In the genomic region with DNA sequence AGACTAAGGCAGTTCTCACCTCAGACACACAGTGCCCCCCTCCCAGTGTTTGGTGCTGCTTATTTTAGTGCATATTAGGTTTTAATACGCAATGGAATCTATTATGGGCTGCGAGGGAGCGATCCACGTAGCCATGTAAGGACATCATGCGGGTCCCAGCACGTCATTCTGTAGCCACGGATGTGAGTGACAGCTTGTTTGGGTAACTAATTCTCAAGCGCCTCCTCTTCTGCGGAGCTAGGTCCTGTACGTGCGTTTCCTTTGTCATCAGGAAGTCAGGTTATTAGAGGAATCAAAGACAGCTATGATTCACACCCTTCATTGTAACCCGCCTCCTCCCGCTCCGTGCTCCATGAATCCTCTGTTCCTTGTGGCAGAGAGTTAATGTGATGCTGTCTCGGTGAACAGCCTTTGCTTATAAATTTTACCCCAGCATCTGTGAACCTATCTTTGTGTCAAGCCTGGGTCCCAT, we compare ENCODE assay signal across 13 mouse cellular contexts.
A peak's percentile ranks its signal among the peaks of the same experiment; 100 is the strongest.
DNase-seq lines count a peak whose midpoint lies in the region; ATAC-seq and TF ChIP-seq lines count a peak whose summit lies in the region.
"Had no signal": no experiment of that assay in that cellular context is flagged by ENCODE, and none has a peak within 500 bp of the region (broad histone marks: within the 10 kb centered on the region; RNA-seq: fewer than 3 reads in every experiment).

No protein-coding gene starts in this region.

- no peaks in the 10 kb centered on the region for H3K36me3 ChIP-seq in forebrain, postnatal 0 days (ENCODE audit: insufficient read depth)
- H3K36me3 ChIP-seq in neural tube, embryonic 14.5 days (ENCODE audit: control insufficient read depth, insufficient read depth, low read length) = no peaks in the 10 kb centered on the region
- H3K36me3 ChIP-seq: heart, embryonic 15.5 days had no signal

- intact Hi-C loops in left cerebral cortex, adult 2 months (cut with DNase I) = no loop called here
- intact Hi-C loops in gastrocnemius, postnatal 14 days (cut with DNase I; ENCODE audit: low total_unique reads) = no loop called here

- H3K4me3 ChIP-seq in forebrain, postnatal 0 days (ENCODE audit: low read depth, low read length) = no peak overlapping the region
- H3K4me3 ChIP-seq in left cerebral cortex, adult 2 months = no peak overlapping the region
- H3K4me3 ChIP-seq in neural tube, embryonic 14.5 days (ENCODE audit: low read depth, low read length) = no peak overlapping the region
- H3K4me3 ChIP-seq: heart, embryonic 15.5 days; myocyte had no signal

- no peak overlapping the region; the same call in 1 of the 2 replicates for H3K4me2 ChIP-seq in forebrain, postnatal 0 days (ENCODE audit: low read depth)
- H3K4me2 ChIP-seq in neural tube, embryonic 14.5 days (ENCODE audit: low read depth, low read length) = peak overlapping the region; percentile 34
- H3K4me2 ChIP-seq: heart, embryonic 15.5 days had no signal

- WGBS in forebrain, postnatal 0 days = 24% methylated on average over 15 of the region's 15 CpGs
- 19% methylated on average over 15 of the region's 15 CpGs for WGBS in neural tube, embryonic 14.5 days

- no peaks in the 10 kb centered on the region for H3K9me3 ChIP-seq in forebrain, postnatal 0 days (ENCODE audit: low read length)
- no peaks in the 10 kb centered on the region for H3K9me3 ChIP-seq in neural tube, embryonic 14.5 days (ENCODE audit: control insufficient read depth, low read length)
- H3K9me3 ChIP-seq: heart, embryonic 15.5 days had no signal

- TF ChIP-seq CTCF in forebrain, postnatal 0 days (IDR thresholded peaks at IDR 0.05; ENCODE audit: low read depth) = no peak
- no peak for TF ChIP-seq CTCF in left cerebral cortex, adult 2 months (IDR thresholded peaks at IDR 0.05)

- no peaks in the 10 kb centered on the region for H3K27me3 ChIP-seq in forebrain, postnatal 0 days (ENCODE audit: insufficient read depth, low read length)
- no peaks in the 10 kb centered on the region for H3K27me3 ChIP-seq in neural tube, embryonic 14.5 days (ENCODE audit: control insufficient read depth, insufficient read depth, low read length)
- H3K27me3 ChIP-seq: heart, embryonic 15.5 days had no signal

- DNase-seq in layer of hippocampus, adult 18-20 months (ENCODE audit: low spot score in 2 of 2) = peak; percentile 39 to 62
- no peak for DNase-seq in layer of hippocampus, adult 9-10 months (ENCODE audit: low spot score)
- DNase-seq in forebrain, postnatal 0 days = peak; percentile 70
- peak; percentile 35 to 52 for DNase-seq in left cerebral cortex, adult 2 months (ENCODE audit: extremely low spot score in 1 of 2, low spot score in 2 of 2)
- no peak for DNase-seq in gastrocnemius, postnatal 14 days
- DNase-seq in cerebellum, adult 11 months = no peak
- DNase-seq in thymus, postnatal 4 days = no peak
- DNase-seq: B cell, adult 2 months; cerebellum, postnatal 36 days; thymus, adult 2 months had no signal

- peak; percentile 89 for ATAC-seq in forebrain, postnatal 0 days
- ATAC-seq in neural tube, embryonic 14.5 days (ENCODE audit: low read depth) = peak; percentile 79

- peaks cover 14% of the 10 kb centered on the region for H3K4me1 ChIP-seq in forebrain, postnatal 0 days (ENCODE audit: insufficient read depth)
- H3K4me1 ChIP-seq in neural tube, embryonic 14.5 days (ENCODE audit: control insufficient read depth, insufficient read depth, low read length) = peaks cover 13% of the 10 kb centered on the region; the same call in 1 of the 2 replicates

- peak overlapping the region; percentile 25; the same call in 1 of the 2 replicates for H3K9ac ChIP-seq in forebrain, postnatal 0 days
- no peak overlapping the region; the same call in 1 of the 2 replicates for H3K9ac ChIP-seq in neural tube, embryonic 14.5 days (replicated peaks; ENCODE audit: low read depth, low read length)
- H3K9ac ChIP-seq: heart, embryonic 15.5 days had no signal

- H3K27ac ChIP-seq in forebrain, postnatal 0 days (ENCODE audit: low read depth, low read length) = peak overlapping the region; percentile 72
- H3K27ac ChIP-seq in left cerebral cortex, adult 2 months = peak overlapping the region; percentile 83
- peak overlapping the region; percentile 55; the same call in 1 of the 2 replicates for H3K27ac ChIP-seq in neural tube, embryonic 14.5 days (ENCODE audit: low read depth, low read length)
- H3K27ac ChIP-seq: heart, embryonic 15.5 days had no signal

Comparison
In these comparisons a context has a peak if more than half of its experiments do, and no peak if none do; other contexts are left out.
1. DNase-seq: peak in layer of hippocampus, adult 18-20 months (2 of 2), forebrain, postnatal 0 days (single experiment) and left cerebral cortex, adult 2 months (2 of 2); none in layer of hippocampus, adult 9-10 months (single experiment), gastrocnemius, postnatal 14 days (single experiment), cerebellum, adult 11 months (single experiment) and thymus, postnatal 4 days (single experiment).
2. Peak in every context shown above with its lines, with median percentiles within 50 percentile points of each other: H3K27ac ChIP-seq.